In genomic region chr15:36373481-36373880, GRCm38 (mm10) we compare ENCODE assay signal across 7 mouse cellular contexts.
DNase-seq lines count a peak whose midpoint lies in the region; ATAC-seq and TF ChIP-seq lines count a peak whose summit lies in the region.

No protein-coding gene starts in this region.

- no peak for ATAC-seq in kidney, embryonic 15.5 days (replicated peaks; ENCODE audit: low FRiP score)

- no peak overlapping the region for H3K4me2 ChIP-seq in kidney, embryonic 15.5 days

- no peak for TF ChIP-seq POLR2A in brain, embryonic 14.5 days (IDR thresholded peaks at IDR 0.05; ENCODE audit: borderline replicate concordance, extremely low read depth, insufficient read depth, insufficient read length, poor library complexity, severe bottlenecking)

- peak overlapping the region; percentile 93 for H3K27ac ChIP-seq in layer of hippocampus, adult 2 months
- peak overlapping the region; percentile 95 for H3K27ac ChIP-seq in kidney, embryonic 15.5 days

- peaks cover 39% of the 10 kb centered on the region for H3K4me1 ChIP-seq in kidney, embryonic 15.5 days

- H3K36me3 ChIP-seq in kidney, embryonic 15.5 days, result no peaks in the 10 kb centered on the region

- H3K27me3 ChIP-seq in kidney, embryonic 15.5 days, result 0 out of 2 replicates have a peak, but pooled peaks cover 3% of the 10 kb centered on the region

- TF ChIP-seq CTCF in layer of hippocampus, adult 2 months (conservative IDR thresholded peaks at IDR 0.05), result no peak
- no peak for TF ChIP-seq CTCF in brain, embryonic 14.5 days (IDR thresholded peaks at IDR 0.05; ENCODE audit: borderline replicate concordance, extremely low read depth, insufficient read depth, insufficient read length)

- H3K4me3 ChIP-seq in layer of hippocampus, adult 2 months, result no peak overlapping the region
- no peak overlapping the region for H3K4me3 ChIP-seq in kidney, embryonic 15.5 days (replicated peaks)

- H3K9me3 ChIP-seq in kidney, embryonic 15.5 days (replicated peaks), result no peaks in the 10 kb centered on the region

- 0 out of 2 replicates have a peak overlapping the region, but pooled peaks have one; percentile 7 for H3K9ac ChIP-seq in kidney, embryonic 15.5 days

- DNase-seq in layer of hippocampus, adult 2 months (ENCODE audit: low spot score in 2 of 2), result no peak
- no peak for DNase-seq in layer of hippocampus, adult 11-12 months (ENCODE audit: low spot score)
- peak; percentile 31 for DNase-seq in brain, embryonic 14.5 days (ENCODE audit: low read depth)
- DNase-seq in lung, postnatal 36 days, result peak; percentile 65
- no peak for DNase-seq in embryo, embryonic 9.5 days (ENCODE audit: extremely low spot score)
- no peak for DNase-seq in layer of hippocampus, postnatal 14 days (ENCODE audit: low spot score in 2 of 2)

- WGBS in kidney, embryonic 15.5 days, result 55% methylated on average over 3 of the region's 3 CpGs

Comparison
In these comparisons a context has a peak if more than half of its experiments do, and no peak if none do; other contexts are left out.
1. DNase-seq: peak in brain, embryonic 14.5 days (single experiment) and lung, postnatal 36 days (single experiment); none in layer of hippocampus, adult 2 months (0 of 2), layer of hippocampus, adult 11-12 months (single experiment), embryo, embryonic 9.5 days (single experiment) and layer of hippocampus, postnatal 14 days (0 of 2).